Mouse (Mus musculus): ENCODE measurements at regions not wholly inside any gene's neighbourhood (a gene's known extent, or its start where the extent isn't known, plus 50 kb on each side); places are given as distances from the start of the nearest gene placed in this dataset.

DNA sequence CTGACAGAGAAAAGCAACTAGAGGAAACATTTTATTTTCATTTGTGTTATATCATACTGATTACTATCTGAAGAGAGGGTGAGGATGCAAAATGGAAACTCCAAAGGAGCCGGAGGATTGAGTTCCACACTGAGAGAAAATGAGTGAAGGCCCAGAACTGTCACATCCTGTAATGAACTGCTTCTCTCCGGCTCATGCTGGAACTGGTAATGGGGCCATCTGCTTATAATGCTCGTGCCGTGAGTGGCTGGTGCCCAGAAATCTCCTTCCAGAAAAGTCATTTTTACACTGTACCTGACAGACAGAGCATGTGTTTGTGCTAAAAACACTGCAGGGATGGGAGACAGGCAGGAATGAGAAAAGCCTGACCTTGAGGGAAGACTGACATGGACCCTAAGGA is 483.5 kb upstream of the Pkdcc start:
- no peaks in the 10 kb centered on the region for H3K4me1 ChIP-seq (ENCODE audit: control insufficient read depth, insufficient read depth, low read length)
- ATAC-seq (ENCODE audit: low FRiP score, low TSS enrichment) (no peak), DNase-seq (no peak)
- H3K4me2 ChIP-seq (ENCODE audit: low read length) = no peak overlapping the region
- H3K9me3 ChIP-seq (ENCODE audit: control insufficient read depth, low read length) = no peaks in the 10 kb centered on the region
- no peak overlapping the region for H3K4me3 ChIP-seq (replicated peaks; ENCODE audit: low read depth, low read length)
- H3K9ac ChIP-seq (replicated peaks; ENCODE audit: low read length) = no peak overlapping the region
- no peaks in the 10 kb centered on the region for H3K36me3 ChIP-seq (ENCODE audit: control insufficient read depth, insufficient read depth, low read length)
- H3K27ac ChIP-seq (replicated peaks; ENCODE audit: low read depth, low read length) = no peak overlapping the region
- H3K27me3 ChIP-seq (ENCODE audit: control insufficient read depth, insufficient read depth, low read length) = no peaks in the 10 kb centered on the region
- 84% methylated on average over 4 of the region's 4 CpGs for WGBS

DNA sequence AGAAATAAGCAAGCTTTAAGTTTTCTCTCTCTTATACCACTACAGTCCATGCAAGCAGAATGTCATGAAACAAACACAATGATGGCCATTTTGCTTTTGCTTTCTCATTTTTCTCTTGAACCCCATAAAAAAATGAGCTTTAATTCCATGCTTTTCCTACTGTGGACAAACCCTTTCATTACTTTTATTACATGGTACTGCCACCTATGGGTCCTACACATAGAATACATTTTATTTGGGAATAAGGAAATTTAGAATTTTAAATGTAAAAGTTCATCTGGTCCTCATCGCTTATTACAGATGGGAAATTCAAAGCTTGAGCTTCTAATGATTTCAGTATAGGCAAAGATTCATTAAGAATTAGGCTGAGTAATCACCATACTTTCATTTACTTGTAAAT is 472.6 kb upstream of the Pkdcc start:
- ATAC-seq (ENCODE audit: low FRiP score, low TSS enrichment) (no peak), DNase-seq (peak; percentile 27)
- no peaks in the 10 kb centered on the region for H3K4me1 ChIP-seq (ENCODE audit: control insufficient read depth, insufficient read depth, low read length)
- H3K4me2 ChIP-seq (ENCODE audit: low read length) = no peak overlapping the region
- 90% methylated on average over 1 of the region's 1 CpGs for WGBS
- H3K27ac ChIP-seq (replicated peaks; ENCODE audit: low read depth, low read length) = no peak overlapping the region
- H3K9me3 ChIP-seq (ENCODE audit: control insufficient read depth, low read length) = no peaks in the 10 kb centered on the region
- H3K9ac ChIP-seq (replicated peaks; ENCODE audit: low read length) = no peak overlapping the region
- no peaks in the 10 kb centered on the region for H3K36me3 ChIP-seq (ENCODE audit: control insufficient read depth, insufficient read depth, low read length)
- H3K4me3 ChIP-seq (replicated peaks; ENCODE audit: low read depth, low read length) = no peak overlapping the region
- no peaks in the 10 kb centered on the region for H3K27me3 ChIP-seq (ENCODE audit: control insufficient read depth, insufficient read depth, low read length)

DNA sequence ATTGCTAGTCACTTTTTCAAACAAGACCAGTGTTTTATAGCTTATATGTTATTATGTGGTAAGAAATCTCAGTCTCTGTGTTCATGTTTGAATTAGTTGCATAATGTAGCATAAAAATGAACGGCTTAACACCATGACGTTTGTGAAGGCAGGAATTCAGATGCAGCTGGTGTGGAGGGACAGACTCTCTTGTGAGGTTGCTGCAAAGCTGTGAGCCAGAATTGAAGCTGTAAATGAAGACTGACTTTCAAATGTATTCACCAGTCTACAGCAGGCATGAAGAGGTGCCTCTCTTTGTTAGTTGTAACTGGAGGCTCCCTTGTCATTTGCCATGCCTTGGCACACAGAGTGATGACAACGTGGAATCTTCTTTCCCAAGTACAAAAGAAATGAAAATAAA is 457.7 kb upstream of the Pkdcc start:
- no peaks in the 10 kb centered on the region for H3K27me3 ChIP-seq (ENCODE audit: control insufficient read depth, insufficient read depth, low read length)
- no peak overlapping the region for H3K27ac ChIP-seq (replicated peaks; ENCODE audit: low read depth, low read length)
- no peak overlapping the region for H3K9ac ChIP-seq (replicated peaks; ENCODE audit: low read length)
- no peaks in the 10 kb centered on the region for H3K9me3 ChIP-seq (ENCODE audit: control insufficient read depth, low read length)
- no peak overlapping the region for H3K4me3 ChIP-seq (replicated peaks; ENCODE audit: low read depth, low read length)
- no peak for ATAC-seq (ENCODE audit: low FRiP score, low TSS enrichment)
- H3K36me3 ChIP-seq (ENCODE audit: control insufficient read depth, insufficient read depth, low read length) = no peaks in the 10 kb centered on the region
- H3K4me2 ChIP-seq (ENCODE audit: low read length) = no peak overlapping the region
- WGBS = 60% methylated on average over 3 of the region's 3 CpGs
- H3K4me1 ChIP-seq (ENCODE audit: control insufficient read depth, insufficient read depth, low read length) = no peaks in the 10 kb centered on the region
- no peak for DNase-seq

DNA sequence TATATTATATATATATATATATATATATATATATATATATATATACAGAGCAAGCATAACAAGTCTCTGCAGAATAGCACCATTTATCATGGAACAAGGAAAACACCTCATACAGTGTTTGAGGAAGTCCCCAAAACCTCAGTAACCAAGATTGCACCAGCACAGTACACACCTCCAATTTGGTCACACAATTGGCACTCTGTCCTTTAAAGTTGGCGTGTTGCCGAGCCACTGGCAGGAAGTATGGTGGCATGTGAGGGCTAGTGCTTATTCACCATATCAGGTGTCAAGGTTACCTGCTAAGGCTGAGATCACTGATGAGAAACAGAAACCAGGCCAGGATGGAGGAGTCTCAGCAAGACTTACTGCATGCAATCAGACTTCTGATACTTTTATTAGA is 436.0 kb upstream of the Pkdcc start:
- ATAC-seq (ENCODE audit: low FRiP score, low TSS enrichment) (no peak), DNase-seq (no peak)
- H3K9ac ChIP-seq (replicated peaks; ENCODE audit: low read length) = no peak overlapping the region
- no peaks in the 10 kb centered on the region for H3K27me3 ChIP-seq (ENCODE audit: control insufficient read depth, insufficient read depth, low read length)
- H3K4me2 ChIP-seq (ENCODE audit: low read length) = no peak overlapping the region
- no peaks in the 10 kb centered on the region for H3K9me3 ChIP-seq (ENCODE audit: control insufficient read depth, low read length)
- H3K4me1 ChIP-seq (ENCODE audit: control insufficient read depth, insufficient read depth, low read length) = no peaks in the 10 kb centered on the region
- 90% methylated on average over 2 of the region's 2 CpGs for WGBS
- H3K4me3 ChIP-seq (replicated peaks; ENCODE audit: low read depth, low read length) = no peak overlapping the region
- no peaks in the 10 kb centered on the region for H3K36me3 ChIP-seq (ENCODE audit: control insufficient read depth, insufficient read depth, low read length)
- H3K27ac ChIP-seq (replicated peaks; ENCODE audit: low read depth, low read length) = no peak overlapping the region

DNA sequence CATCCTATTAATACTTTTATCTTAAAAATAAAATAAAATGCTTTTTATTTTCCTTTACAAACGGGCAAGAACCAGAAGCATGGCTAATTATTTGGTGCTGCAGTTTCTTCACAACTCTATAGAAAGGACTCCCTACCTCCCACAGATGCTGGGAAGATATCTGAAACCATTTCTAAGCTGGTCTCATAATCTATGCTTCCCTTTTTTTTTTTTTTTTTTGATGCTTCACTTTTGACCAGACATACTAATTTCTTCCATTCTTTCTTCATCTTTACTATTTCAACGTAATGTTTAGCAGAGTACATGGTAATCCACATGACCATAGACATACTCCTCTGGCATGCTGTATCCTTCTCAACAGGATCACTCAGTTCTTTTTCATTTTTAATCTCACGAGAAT is 393.0 kb upstream of the Pkdcc start:
- H3K9ac ChIP-seq (replicated peaks; ENCODE audit: low read length) = no peak overlapping the region
- WGBS = 76% methylated on average over 3 of the region's 3 CpGs
- ATAC-seq (ENCODE audit: low FRiP score, low TSS enrichment) = no peak
- H3K27ac ChIP-seq (replicated peaks; ENCODE audit: low read depth, low read length) = no peak overlapping the region
- no peaks in the 10 kb centered on the region for H3K9me3 ChIP-seq (ENCODE audit: control insufficient read depth, low read length)
- H3K27me3 ChIP-seq (ENCODE audit: control insufficient read depth, insufficient read depth, low read length) = no peaks in the 10 kb centered on the region
- no peak overlapping the region for H3K4me2 ChIP-seq (ENCODE audit: low read length)
- H3K4me1 ChIP-seq (ENCODE audit: control insufficient read depth, insufficient read depth, low read length) = no peaks in the 10 kb centered on the region
- no peak overlapping the region for H3K4me3 ChIP-seq (replicated peaks; ENCODE audit: low read depth, low read length)
- no peak for DNase-seq
- no peaks in the 10 kb centered on the region for H3K36me3 ChIP-seq (ENCODE audit: control insufficient read depth, insufficient read depth, low read length)

DNA sequence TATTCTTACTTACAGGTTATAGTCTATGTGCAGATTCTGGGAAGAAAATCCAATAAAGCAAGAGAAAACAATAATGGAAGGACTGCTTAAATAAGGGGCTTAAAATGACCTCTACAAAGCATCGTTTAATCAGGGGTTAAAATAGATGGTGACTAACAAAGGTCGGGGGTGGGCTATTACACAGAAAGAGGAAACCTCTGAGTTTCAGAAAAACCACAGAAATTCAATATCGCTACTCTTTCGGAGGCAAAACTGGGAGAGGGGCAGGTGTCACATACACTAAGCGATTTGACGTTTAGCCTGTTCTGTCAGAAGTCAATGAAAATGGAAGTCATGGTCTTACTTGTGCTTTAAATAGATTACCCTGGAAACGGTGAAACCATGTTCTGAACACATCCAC is 391.0 kb upstream of the Pkdcc start:
- Histone ChIP-seq H3K27me3 (ENCODE audit: control insufficient read depth, insufficient read depth, low read length) (no peaks in the 10 kb centered on the region), H3K9ac (replicated peaks; ENCODE audit: low read length) (no peak overlapping the region), H3K27ac (replicated peaks; ENCODE audit: low read depth, low read length) (no peak overlapping the region), H3K36me3 (ENCODE audit: control insufficient read depth, insufficient read depth, low read length) (no peaks in the 10 kb centered on the region), H3K4me2 (ENCODE audit: low read length) (no peak overlapping the region), H3K4me1 (ENCODE audit: control insufficient read depth, insufficient read depth, low read length) (no peaks in the 10 kb centered on the region), H3K9me3 (ENCODE audit: control insufficient read depth, low read length) (no peaks in the 10 kb centered on the region), H3K4me3 (replicated peaks; ENCODE audit: low read depth, low read length) (no peak overlapping the region)
- ATAC-seq (ENCODE audit: low FRiP score, low TSS enrichment) = no peak
- 82% methylated on average over 7 of the region's 7 CpGs for WGBS
- DNase-seq = no peak

DNA sequence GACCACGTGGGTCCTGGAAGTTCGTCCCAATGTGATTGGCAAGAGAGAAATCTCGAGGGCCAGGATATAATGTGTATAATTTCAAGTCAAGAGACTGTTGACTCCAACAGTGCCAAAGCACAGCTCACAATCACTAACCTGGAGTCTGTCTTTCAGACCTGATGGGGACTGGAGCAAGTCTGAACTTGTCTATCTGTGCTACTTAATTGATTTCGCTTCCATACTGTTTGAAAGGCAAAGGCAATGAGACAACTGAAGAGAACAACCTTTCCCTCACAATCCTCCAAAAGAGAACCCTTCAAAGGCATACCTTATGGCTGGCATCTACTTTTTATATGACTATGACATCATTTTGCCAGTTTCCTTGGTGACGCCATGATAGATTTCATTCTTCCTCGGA is 390.5 kb upstream of the Pkdcc start:
- ATAC-seq (ENCODE audit: low FRiP score, low TSS enrichment) (no peak), DNase-seq (no peak)
- Histone ChIP-seq H3K27me3 (ENCODE audit: control insufficient read depth, insufficient read depth, low read length) (no peaks in the 10 kb centered on the region), H3K27ac (replicated peaks; ENCODE audit: low read depth, low read length) (no peak overlapping the region), H3K4me1 (ENCODE audit: control insufficient read depth, insufficient read depth, low read length) (no peaks in the 10 kb centered on the region), H3K9ac (replicated peaks; ENCODE audit: low read length) (no peak overlapping the region), H3K4me2 (ENCODE audit: low read length) (no peak overlapping the region), H3K9me3 (ENCODE audit: control insufficient read depth, low read length) (no peaks in the 10 kb centered on the region), H3K4me3 (replicated peaks; ENCODE audit: low read depth, low read length) (no peak overlapping the region), H3K36me3 (ENCODE audit: control insufficient read depth, insufficient read depth, low read length) (no peaks in the 10 kb centered on the region)
- 90% methylated on average over 6 of the region's 6 CpGs for WGBS

DNA sequence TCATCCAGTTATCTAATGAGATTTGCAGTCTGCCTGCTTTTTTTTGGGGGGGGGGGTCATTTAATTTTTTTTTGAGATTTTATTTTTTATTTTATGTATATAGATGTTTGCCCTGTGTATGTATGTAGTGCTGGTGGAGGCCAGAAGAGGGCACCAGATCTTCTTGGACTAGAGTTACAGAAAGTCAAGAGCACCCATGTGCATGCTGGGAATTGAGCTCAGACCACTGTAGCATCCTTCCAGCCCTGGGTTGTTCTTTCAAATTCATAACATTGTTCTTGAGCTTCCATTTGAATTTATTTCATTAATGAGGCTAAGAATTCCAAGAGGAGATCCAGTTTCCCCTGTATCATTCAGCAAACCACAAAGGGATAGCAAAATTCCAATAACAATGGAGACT is 387.9 kb upstream of the Pkdcc start:
- DNase-seq (no peak), ATAC-seq (ENCODE audit: low FRiP score, low TSS enrichment) (no peak)
- no peaks in the 10 kb centered on the region for H3K9me3 ChIP-seq (ENCODE audit: control insufficient read depth, low read length)
- no peaks in the 10 kb centered on the region for H3K36me3 ChIP-seq (ENCODE audit: control insufficient read depth, insufficient read depth, low read length)
- H3K9ac ChIP-seq (replicated peaks; ENCODE audit: low read length) = no peak overlapping the region
- H3K4me2 ChIP-seq (ENCODE audit: low read length) = no peak overlapping the region
- H3K4me1 ChIP-seq (ENCODE audit: control insufficient read depth, insufficient read depth, low read length) = no peaks in the 10 kb centered on the region
- no peak overlapping the region for H3K4me3 ChIP-seq (replicated peaks; ENCODE audit: low read depth, low read length)
- no peaks in the 10 kb centered on the region for H3K27me3 ChIP-seq (ENCODE audit: control insufficient read depth, insufficient read depth, low read length)
- no peak overlapping the region for H3K27ac ChIP-seq (replicated peaks; ENCODE audit: low read depth, low read length)

DNA sequence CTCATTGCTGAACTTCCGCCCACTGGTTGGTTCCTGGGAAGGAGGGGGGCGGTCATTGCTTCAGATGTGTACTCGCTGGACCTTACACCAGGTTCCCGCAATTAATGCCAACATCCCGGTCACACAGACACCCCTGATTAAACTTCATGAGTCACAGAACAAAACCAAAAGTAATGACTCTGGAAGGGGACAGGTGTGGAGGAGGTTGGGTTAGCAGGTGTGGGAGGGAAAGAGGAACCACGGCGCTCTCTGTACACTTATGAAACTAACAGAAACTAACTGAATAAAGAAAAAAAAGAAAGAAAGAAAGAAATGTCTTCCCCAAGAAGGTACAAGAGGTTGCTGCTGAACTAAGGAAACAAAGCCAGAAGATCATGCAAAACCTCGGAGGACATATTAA is 387.3 kb upstream of the Pkdcc start:
- Histone ChIP-seq H3K9ac (replicated peaks; ENCODE audit: low read length) (no peak overlapping the region), H3K4me1 (ENCODE audit: control insufficient read depth, insufficient read depth, low read length) (no peaks in the 10 kb centered on the region), H3K9me3 (ENCODE audit: control insufficient read depth, low read length) (no peaks in the 10 kb centered on the region), H3K27me3 (ENCODE audit: control insufficient read depth, insufficient read depth, low read length) (no peaks in the 10 kb centered on the region), H3K4me3 (replicated peaks; ENCODE audit: low read depth, low read length) (no peak overlapping the region), H3K36me3 (ENCODE audit: control insufficient read depth, insufficient read depth, low read length) (no peaks in the 10 kb centered on the region), H3K4me2 (ENCODE audit: low read length) (no peak overlapping the region), H3K27ac (replicated peaks; ENCODE audit: low read depth, low read length) (no peak overlapping the region)
- DNase-seq (no peak), ATAC-seq (ENCODE audit: low FRiP score, low TSS enrichment) (no peak)
- 96% methylated on average over 8 of the region's 8 CpGs for WGBS
